Mouse (Mus musculus): ENCODE results near the gene Cyct. TPM values are rescaled to one million over a fixed set of nuclear protein-coding genes. Genes with fewer than 3 reads are reported as not detected.
A peak's percentile ranks its signal among the peaks of the same experiment; 100 is the strongest.

Gene Cyct
- polyA plus RNA-seq (2015; fragmentation: Nextera tagmentation; extraction: Ambion mirVana) = not detected in 2 replicates

DNA sequence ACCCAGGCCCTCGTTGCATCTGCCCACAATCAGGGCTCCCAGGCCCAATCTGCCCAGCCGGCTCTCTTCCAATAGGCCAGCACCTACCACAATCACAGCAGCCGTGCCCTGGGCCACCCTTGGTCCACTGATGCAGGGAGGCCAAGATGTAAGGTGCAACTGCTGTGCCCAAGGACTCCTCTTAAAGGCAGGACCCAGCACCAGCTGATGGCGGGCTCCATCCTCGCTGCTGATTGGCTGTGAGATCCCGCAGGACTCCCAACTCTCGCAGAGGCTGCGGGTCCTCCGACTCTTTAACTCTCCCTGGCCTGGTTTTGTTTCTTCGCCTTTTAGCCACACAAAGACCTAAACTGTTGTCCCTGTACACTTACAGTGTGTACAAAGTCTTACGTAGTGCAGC lies at the start of gene Cyct:
Gene Cyct (minus strand): TSS at position 225 of the 400 bp plus-strand sequence.
- no peak within 1 kb of the TSS for H3K4me2 ChIP-seq
- no peak within 1 kb of the TSS for H3K27ac ChIP-seq
- 86% methylated on average over 11 of the region's 11 CpGs for WGBS
- no peak for ATAC-seq (ENCODE audit: insufficient number of reproducible peaks, insufficient read depth, low FRiP score, low TSS enrichment, low read depth)
- H3K4me3 ChIP-seq = no peak within 1 kb of the TSS
- H3K36me3 ChIP-seq = no peaks in the 10 kb centered on the region
- H3K4me1 ChIP-seq = no peaks in the 10 kb centered on the region
- H3K9ac ChIP-seq = no peak within 1 kb of the TSS
- H3K27me3 ChIP-seq = no peaks in the 10 kb centered on the region
- no peaks in the 10 kb centered on the region for H3K9me3 ChIP-seq

DNA sequence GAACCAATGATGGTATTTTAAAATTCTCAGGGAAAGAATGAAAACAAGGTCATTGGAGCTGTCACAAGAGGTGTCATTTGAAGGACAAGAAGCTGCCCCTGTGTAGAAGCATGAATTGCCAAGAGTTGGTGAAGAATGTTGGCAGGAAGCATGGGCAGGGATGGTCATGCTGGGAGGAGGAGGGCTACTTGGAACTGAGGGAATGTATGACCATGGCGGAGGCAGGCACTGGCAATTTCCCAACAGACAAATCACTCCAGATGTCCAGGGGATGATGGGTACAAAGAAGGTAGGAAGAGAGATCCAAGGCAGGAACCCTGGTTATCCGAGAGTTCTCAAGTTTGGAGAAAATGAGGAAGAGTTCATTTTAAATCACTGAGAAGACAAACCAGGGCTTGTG lies 49.7 kb upstream of the Cyct start:
- Histone ChIP-seq H3K9me3 (no peaks in the 10 kb centered on the region), H3K27me3 (peaks cover 8% of the 10 kb centered on the region), H3K4me1 (peaks cover 9% of the 10 kb centered on the region; the same call in 1 of the 2 replicates), H3K4me2 (no peak overlapping the region), H3K9ac (no peak overlapping the region), H3K27ac (no peak overlapping the region), H3K4me3 (no peak overlapping the region), H3K36me3 (no peaks in the 10 kb centered on the region)
- ATAC-seq (ENCODE audit: insufficient number of reproducible peaks, insufficient read depth, low FRiP score, low TSS enrichment, low read depth) = no peak
- 91% methylated on average over 2 of the region's 2 CpGs for WGBS

DNA sequence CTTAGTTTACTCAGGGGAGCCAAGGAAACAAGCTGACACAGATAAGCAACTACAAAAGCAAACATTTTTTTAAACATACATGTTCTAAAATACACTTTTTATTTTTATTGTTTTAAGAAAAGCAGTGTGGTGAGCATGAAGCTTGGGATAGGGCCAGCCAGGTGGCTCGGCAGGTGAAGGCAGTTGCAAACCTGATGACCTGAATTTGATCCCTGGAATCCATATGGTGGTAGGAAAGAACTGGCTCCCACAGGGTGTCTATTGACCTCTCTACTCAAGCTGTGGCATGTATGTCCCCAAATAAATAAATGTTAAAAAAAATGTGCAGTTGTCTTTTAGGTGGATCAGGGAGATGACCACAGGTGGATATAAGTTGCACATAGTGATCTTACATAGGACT lies 49.3 kb upstream of the Cyct start:
- ATAC-seq (ENCODE audit: insufficient number of reproducible peaks, insufficient read depth, low FRiP score, low TSS enrichment, low read depth) = no peak
- H3K27ac ChIP-seq = no peak overlapping the region
- H3K4me1 ChIP-seq = peaks cover 9% of the 10 kb centered on the region; the same call in 1 of the 2 replicates
- no peak overlapping the region for H3K4me3 ChIP-seq
- 59% methylated on average over 1 of the region's 1 CpGs for WGBS
- no peaks in the 10 kb centered on the region for H3K36me3 ChIP-seq
- no peaks in the 10 kb centered on the region for H3K9me3 ChIP-seq
- peaks cover 11% of the 10 kb centered on the region for H3K27me3 ChIP-seq
- no peak overlapping the region for H3K4me2 ChIP-seq
- H3K9ac ChIP-seq = no peak overlapping the region

DNA sequence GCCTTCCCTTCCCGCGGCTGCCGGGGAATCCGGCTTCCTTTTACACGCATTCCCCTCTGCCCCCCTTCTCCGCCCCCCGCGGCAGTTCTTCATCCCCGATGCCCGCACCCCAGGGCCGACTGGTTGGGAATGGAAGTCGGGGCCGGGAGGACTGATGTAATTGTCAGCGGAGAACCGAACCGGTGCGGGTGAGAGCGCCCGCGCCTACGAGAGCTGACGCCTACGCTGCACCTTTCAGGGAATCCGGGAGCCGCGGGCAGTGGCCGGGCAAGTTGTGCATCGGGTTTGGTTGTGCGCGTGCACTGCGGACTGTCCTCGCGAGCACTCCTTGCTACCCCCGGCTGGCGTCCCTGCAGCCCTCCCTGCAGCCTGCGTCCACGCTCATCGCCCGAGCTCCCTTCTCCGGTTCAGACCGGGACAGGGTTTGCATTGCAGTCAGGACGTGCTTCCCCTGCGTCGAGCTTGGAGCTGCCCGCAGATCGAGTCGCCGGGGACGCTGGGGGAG lies 46.7 kb upstream of the Cyct start:
- Histone ChIP-seq H3K4me1 (peaks cover 9% of the 10 kb centered on the region; the same call in 1 of the 2 replicates), H3K9ac (peak overlapping the region; percentile 83), H3K4me3 (peak overlapping the region; percentile 82), H3K27me3 (peaks cover 31% of the 10 kb centered on the region), H3K36me3 (no peaks in the 10 kb centered on the region), H3K9me3 (no peaks in the 10 kb centered on the region), H3K4me2 (peak overlapping the region; percentile 94), H3K27ac (peak overlapping the region; percentile 71; the same call in 1 of the 2 replicates)
- under 1% methylated on average over 49 of the region's 49 CpGs for WGBS
- ATAC-seq (ENCODE audit: insufficient number of reproducible peaks, insufficient read depth, low FRiP score, low TSS enrichment, low read depth) = peak; percentile 52

DNA sequence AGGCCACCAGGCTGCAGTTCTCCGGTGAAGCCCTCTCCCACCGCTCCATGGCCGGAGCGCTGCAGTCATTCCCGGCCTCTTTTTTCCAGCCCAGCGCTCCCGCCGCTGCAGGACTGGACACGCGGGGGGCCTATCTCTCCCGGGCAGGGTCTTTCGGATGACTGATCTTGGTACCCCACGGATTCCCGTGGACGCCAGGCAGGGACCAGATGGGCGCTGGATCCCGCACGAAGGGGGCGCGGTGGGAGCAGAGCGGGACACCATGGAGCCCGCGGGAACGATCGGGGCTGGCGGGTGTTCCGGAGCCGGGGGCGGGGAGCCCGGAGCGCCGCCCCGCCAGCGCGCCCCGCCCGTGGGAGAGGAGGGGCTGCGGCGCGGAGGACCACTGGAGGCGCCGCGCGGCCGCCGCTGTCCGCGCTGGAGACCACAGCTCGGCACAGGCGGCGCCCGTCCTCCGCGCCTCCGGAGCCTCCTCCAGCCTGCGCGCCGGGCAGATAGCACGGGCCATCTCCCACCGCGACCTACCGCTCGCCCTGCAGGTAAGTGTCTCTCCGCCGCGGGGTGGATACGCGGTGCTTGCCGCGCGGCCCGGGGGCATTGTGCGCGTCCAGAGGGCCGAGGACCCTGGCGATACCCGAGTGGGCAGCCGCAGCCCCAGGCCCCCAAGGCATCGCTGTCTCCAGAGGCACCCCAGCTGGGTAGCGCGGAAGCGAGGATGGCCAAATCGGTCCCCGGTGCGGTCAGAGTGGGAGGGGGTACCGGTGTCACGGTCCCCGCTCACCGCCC lies 46.1 kb upstream of the Cyct start, which contains the start of gene Osbpl6:
Gene Osbpl6 (plus strand): TSS at position 358 of the 786 bp plus-strand sequence.
- H3K9me3 ChIP-seq = no peaks in the 10 kb centered on the region
- no peaks in the 10 kb centered on the region for H3K36me3 ChIP-seq
- H3K4me3 ChIP-seq = peak within 1 kb of the TSS; percentile 82
- H3K4me1 ChIP-seq = peaks cover 9% of the 10 kb centered on the region; the same call in 1 of the 2 replicates
- under 1% methylated on average over 71 of the region's 89 CpGs for WGBS
- ATAC-seq (ENCODE audit: insufficient number of reproducible peaks, insufficient read depth, low FRiP score, low TSS enrichment, low read depth) = peak; percentile 86
- H3K9ac ChIP-seq = peak within 1 kb of the TSS; percentile 83
- H3K27ac ChIP-seq = peak within 1 kb of the TSS; percentile 71
- peaks cover 31% of the 10 kb centered on the region for H3K27me3 ChIP-seq
- H3K4me2 ChIP-seq = peak within 1 kb of the TSS; percentile 94

DNA sequence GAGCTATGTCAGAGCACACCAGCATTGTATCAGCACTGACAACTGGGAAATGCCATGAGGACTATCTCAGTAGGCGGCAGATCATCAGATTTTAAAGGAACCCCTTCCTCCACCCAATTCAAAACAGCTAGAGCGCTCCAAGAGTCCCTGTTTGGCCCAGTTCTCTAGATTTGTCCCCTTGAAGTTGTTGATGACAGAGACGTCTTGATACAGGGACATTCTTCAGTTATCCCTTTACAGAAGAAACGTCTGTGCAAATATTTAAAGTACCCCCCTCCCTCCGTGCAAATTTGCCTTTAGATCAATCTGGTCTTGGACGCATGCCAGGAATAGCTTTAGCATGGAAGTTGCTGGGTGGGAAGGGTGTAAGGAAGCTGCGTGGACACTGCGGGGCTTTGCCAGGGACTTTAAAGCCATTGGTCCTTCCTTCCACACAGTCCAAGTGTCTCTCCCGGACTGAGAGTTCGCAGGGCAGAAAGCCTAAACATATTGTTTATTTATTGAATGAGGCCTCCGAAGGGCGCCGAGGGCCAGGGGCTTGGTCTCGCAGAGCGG lies 45.4 kb upstream of the Cyct start:
- Histone ChIP-seq H3K27me3 (peaks cover 31% of the 10 kb centered on the region), H3K4me3 (peak overlapping the region; percentile 82), H3K27ac (peak overlapping the region; percentile 71), H3K9ac (peak overlapping the region; percentile 83), H3K4me1 (peaks cover 9% of the 10 kb centered on the region; the same call in 1 of the 2 replicates), H3K9me3 (no peaks in the 10 kb centered on the region), H3K36me3 (no peaks in the 10 kb centered on the region), H3K4me2 (peak overlapping the region; percentile 94)
- 2% methylated on average over 15 of the region's 15 CpGs for WGBS
- no peak for ATAC-seq (ENCODE audit: insufficient number of reproducible peaks, insufficient read depth, low FRiP score, low TSS enrichment, low read depth)

DNA sequence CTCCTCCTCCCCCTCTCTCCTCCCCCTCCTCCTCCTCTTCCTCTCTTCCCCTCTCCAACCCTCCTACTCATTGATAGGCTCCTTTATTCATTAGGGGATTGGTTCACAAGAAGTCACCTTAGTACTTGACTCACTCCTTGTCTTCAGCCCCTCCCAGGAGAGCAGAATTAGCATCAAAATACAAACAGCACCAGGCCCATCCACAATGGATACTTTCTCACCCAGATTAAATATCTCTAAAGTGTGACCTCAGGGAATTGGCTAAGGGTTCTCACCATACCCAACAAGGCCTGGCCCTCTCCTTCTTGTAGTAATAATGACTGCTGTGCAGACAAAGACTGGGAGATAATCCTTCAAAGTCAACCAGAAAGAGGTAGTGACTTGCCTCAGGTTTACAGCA lies 39.9 kb upstream of the Cyct start:
- Histone ChIP-seq H3K9ac (no peak overlapping the region), H3K36me3 (no peaks in the 10 kb centered on the region), H3K27ac (no peak overlapping the region), H3K4me2 (no peak overlapping the region), H3K27me3 (peaks cover 23% of the 10 kb centered on the region), H3K4me1 (peaks cover under 1% of the 10 kb centered on the region; the same call in 1 of the 2 replicates), H3K4me3 (no peak overlapping the region), H3K9me3 (no peaks in the 10 kb centered on the region)
- no peak for ATAC-seq (ENCODE audit: insufficient number of reproducible peaks, insufficient read depth, low FRiP score, low TSS enrichment, low read depth)

DNA sequence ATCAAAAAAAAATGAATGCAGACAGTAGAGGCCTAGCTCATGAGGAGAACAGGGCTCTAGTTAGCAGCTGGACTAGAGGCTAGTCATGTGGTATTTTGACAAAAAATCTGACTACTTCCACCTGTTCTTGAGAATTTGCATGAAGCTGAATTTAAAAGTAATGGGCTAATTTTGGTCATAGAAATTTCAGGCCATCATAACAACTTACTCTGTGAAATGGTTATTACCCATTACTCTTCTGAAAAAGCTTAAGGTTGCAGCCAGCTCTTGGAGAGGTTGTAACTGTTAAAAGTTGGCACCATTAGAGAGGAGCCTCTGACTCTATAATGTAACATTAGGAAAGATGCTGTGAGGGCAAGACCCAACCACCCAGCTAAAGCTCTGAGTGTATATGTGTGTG lies 26.3 kb upstream of the Cyct start:
- H3K4me3 ChIP-seq = no peak overlapping the region
- H3K9me3 ChIP-seq = no peaks in the 10 kb centered on the region
- H3K36me3 ChIP-seq = peaks cover 26% of the 10 kb centered on the region
- no peaks in the 10 kb centered on the region for H3K27me3 ChIP-seq
- no peaks in the 10 kb centered on the region for H3K4me1 ChIP-seq
- no peak overlapping the region for H3K4me2 ChIP-seq
- ATAC-seq (ENCODE audit: insufficient number of reproducible peaks, insufficient read depth, low FRiP score, low TSS enrichment, low read depth) = no peak
- H3K27ac ChIP-seq = no peak overlapping the region
- no peak overlapping the region for H3K9ac ChIP-seq

DNA sequence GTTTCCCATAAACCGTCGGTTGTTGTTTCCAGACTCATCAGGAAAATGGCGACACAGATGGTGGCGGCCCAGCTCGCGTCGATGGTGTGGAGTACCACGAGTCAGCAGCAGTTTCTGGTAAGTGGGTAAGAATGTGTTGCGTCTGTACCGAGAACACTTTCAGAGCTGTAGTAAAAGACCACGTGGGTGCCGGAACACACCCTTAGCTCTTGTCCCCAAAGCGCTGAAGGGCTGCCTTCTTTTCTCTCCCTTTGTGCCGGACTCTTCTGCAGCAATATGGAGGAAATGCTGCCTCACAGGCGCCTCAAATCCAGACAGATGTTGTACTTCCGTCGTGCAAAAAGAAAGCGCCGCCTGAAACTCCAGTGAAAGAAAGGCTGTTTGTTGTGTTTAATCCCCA lies 18.4 kb upstream of the Cyct start:
- no peaks in the 10 kb centered on the region for H3K9me3 ChIP-seq
- peaks cover 67% of the 10 kb centered on the region for H3K36me3 ChIP-seq
- H3K27me3 ChIP-seq = no peaks in the 10 kb centered on the region
- H3K4me2 ChIP-seq = no peak overlapping the region
- 97% methylated on average over 19 of the region's 19 CpGs for WGBS
- H3K4me1 ChIP-seq = no peaks in the 10 kb centered on the region
- H3K4me3 ChIP-seq = no peak overlapping the region
- no peak overlapping the region for H3K27ac ChIP-seq
- no peak overlapping the region for H3K9ac ChIP-seq
- no peak for ATAC-seq (ENCODE audit: insufficient number of reproducible peaks, insufficient read depth, low FRiP score, low TSS enrichment, low read depth)

DNA sequence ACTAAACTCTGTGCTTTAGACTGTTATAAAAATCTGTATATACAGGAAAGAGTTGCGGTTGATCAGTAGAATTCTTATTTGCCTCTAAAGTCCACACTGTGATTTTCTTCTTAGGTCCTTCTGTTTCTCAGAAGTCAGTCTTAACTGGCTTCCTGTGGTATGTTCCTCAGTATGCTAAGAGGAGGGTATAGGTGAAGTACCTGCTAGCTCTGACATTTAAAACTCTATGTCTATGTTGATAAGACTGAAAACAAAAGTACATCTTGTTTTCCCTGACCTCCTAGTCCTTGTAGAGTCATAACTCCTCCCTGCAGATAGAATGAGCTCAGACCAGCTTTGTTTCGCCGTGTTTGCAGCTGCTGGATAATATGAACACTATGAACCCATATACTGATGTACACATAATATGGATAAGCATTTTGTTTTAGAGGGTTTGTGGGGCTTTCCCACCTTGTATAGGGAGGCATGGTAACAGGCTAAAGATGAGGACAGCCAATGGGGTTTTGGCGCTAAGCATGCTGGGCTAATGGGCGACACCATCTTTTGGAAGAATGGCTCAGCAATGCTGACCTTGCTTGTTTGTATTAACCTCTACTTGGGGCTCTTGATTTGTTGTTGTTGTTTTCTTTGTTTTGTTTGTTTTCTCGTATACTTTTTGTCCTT lies 14.4 kb upstream of the Cyct start:
- no peak overlapping the region for H3K9ac ChIP-seq
- peaks cover 43% of the 10 kb centered on the region for H3K36me3 ChIP-seq
- H3K9me3 ChIP-seq = no peaks in the 10 kb centered on the region
- peaks cover 8% of the 10 kb centered on the region for H3K4me1 ChIP-seq
- no peak overlapping the region for H3K27ac ChIP-seq
- ATAC-seq (ENCODE audit: insufficient number of reproducible peaks, insufficient read depth, low FRiP score, low TSS enrichment, low read depth) = no peak
- no peak overlapping the region for H3K4me2 ChIP-seq
- H3K4me3 ChIP-seq = no peak overlapping the region
- no peaks in the 10 kb centered on the region for H3K27me3 ChIP-seq
- 92% methylated on average over 6 of the region's 6 CpGs for WGBS

DNA sequence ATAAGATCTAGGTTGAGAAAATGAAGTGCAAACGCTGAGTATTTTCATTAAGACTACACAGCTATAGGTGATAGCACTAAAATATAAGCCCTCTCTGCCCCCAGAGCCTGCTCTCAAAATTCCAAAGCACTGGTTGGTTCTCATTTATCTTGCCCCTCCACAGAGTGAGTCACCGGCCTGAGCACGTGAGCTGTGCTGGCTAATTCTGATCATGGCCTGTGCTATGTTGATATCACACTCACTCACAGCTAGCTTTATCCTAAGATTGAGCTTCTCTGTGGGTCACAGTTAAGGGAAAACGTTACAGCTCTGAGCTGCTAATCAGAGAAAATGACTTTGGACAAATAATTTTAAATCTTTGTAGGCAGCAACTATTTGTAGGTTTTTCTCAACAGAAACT lies 12.0 kb upstream of the Cyct start:
- no peak for ATAC-seq (ENCODE audit: insufficient number of reproducible peaks, insufficient read depth, low FRiP score, low TSS enrichment, low read depth)
- H3K36me3 ChIP-seq = peaks cover 21% of the 10 kb centered on the region
- no peaks in the 10 kb centered on the region for H3K9me3 ChIP-seq
- no peak overlapping the region for H3K9ac ChIP-seq
- H3K4me1 ChIP-seq = peaks cover 8% of the 10 kb centered on the region
- no peak overlapping the region for H3K4me2 ChIP-seq
- H3K27me3 ChIP-seq = no peaks in the 10 kb centered on the region; the same call in 1 of the 2 replicates
- no peak overlapping the region for H3K27ac ChIP-seq
- H3K4me3 ChIP-seq = no peak overlapping the region
- 89% methylated on average over 4 of the region's 4 CpGs for WGBS
